Mouse (Mus musculus): ENCODE measurements around the gene Rnf216. TPM values are rescaled to one million over a fixed set of nuclear protein-coding genes. Genes with fewer than 3 reads are reported as not detected.

Gene Rnf216
- polyA plus RNA-seq (2015; fragmentation: Illumina TruSeq; extraction: RNeasy Lipid Tissue Mini Kit (QIAGEN cat#74804); ENCODE audit: insufficient read depth, low read depth, low replicate concordance) = 5.7 TPM

GRCm38 (mm10) chr5:143112281-143113246 lies at the start of gene Rnf216:
Rnf216 (minus strand) TSS chr5:143112994.

GRCm38 (mm10) chr5:143147481-143147880 lies 34.7 kb upstream of the Rnf216 start, which contains the start of gene Olfr718-ps1:
Olfr718-ps1 (minus strand) TSS chr5:143147581.

GRCm38 (mm10) chr5:142959576-142960556 lies 152.9 kb downstream of the Rnf216 start, which contains the start of gene Fscn1:
Fscn1 (plus strand) TSS chr5:142960343.

Other genes starting within 250 kb of the Rnf216 start
- 2.4 TPM for gene Fbxl18, start 217.6 kb downstream of the Rnf216 start, polyA plus RNA-seq (2015; fragmentation: Illumina TruSeq; extraction: RNeasy Lipid Tissue Mini Kit (QIAGEN cat#74804); ENCODE audit: insufficient read depth, low read depth, low replicate concordance)
- 335 TPM for gene Actb, start 206.2 kb downstream of the Rnf216 start, polyA plus RNA-seq (2015; fragmentation: Illumina TruSeq; extraction: RNeasy Lipid Tissue Mini Kit (QIAGEN cat#74804); ENCODE audit: insufficient read depth, low read depth, low replicate concordance)
- 6.2 TPM for gene Fscn1, start 152.7 kb downstream of the Rnf216 start, polyA plus RNA-seq (2015; fragmentation: Illumina TruSeq; extraction: RNeasy Lipid Tissue Mini Kit (QIAGEN cat#74804); ENCODE audit: insufficient read depth, low read depth, low replicate concordance)
- not detected for gene Olfr718-ps1, start 34.6 kb upstream of the Rnf216 start, polyA plus RNA-seq (2015; fragmentation: Illumina TruSeq; extraction: RNeasy Lipid Tissue Mini Kit (QIAGEN cat#74804); ENCODE audit: insufficient read depth, low read depth, low replicate concordance)
- gene Rbak, start 67.8 kb upstream of the Rnf216 start, polyA plus RNA-seq (2015; fragmentation: Illumina TruSeq; extraction: RNeasy Lipid Tissue Mini Kit (QIAGEN cat#74804); ENCODE audit: insufficient read depth, low read depth, low replicate concordance) = 3.6 TPM
- not detected for gene Spdye4b, start 68.0 kb upstream of the Rnf216 start, polyA plus RNA-seq (2015; fragmentation: Illumina TruSeq; extraction: RNeasy Lipid Tissue Mini Kit (QIAGEN cat#74804); ENCODE audit: insufficient read depth, low read depth, low replicate concordance)
- gene Spdye4a, start 113.9 kb upstream of the Rnf216 start, polyA plus RNA-seq (2015; fragmentation: Illumina TruSeq; extraction: RNeasy Lipid Tissue Mini Kit (QIAGEN cat#74804); ENCODE audit: insufficient read depth, low read depth, low replicate concordance) = not detected
- 5.0 TPM for gene Zfp12, start 122.2 kb upstream of the Rnf216 start, polyA plus RNA-seq (2015; fragmentation: Illumina TruSeq; extraction: RNeasy Lipid Tissue Mini Kit (QIAGEN cat#74804); ENCODE audit: insufficient read depth, low read depth, low replicate concordance)
- 0.94 TPM for gene Zfp316, start 157.0 kb upstream of the Rnf216 start, polyA plus RNA-seq (2015; fragmentation: Illumina TruSeq; extraction: RNeasy Lipid Tissue Mini Kit (QIAGEN cat#74804); ENCODE audit: insufficient read depth, low read depth, low replicate concordance)
- gene Zfp853, start 180.6 kb upstream of the Rnf216 start, polyA plus RNA-seq (2015; fragmentation: Illumina TruSeq; extraction: RNeasy Lipid Tissue Mini Kit (QIAGEN cat#74804); ENCODE audit: insufficient read depth, low read depth, low replicate concordance) = 0.28 TPM
- gene E130309D02Rik, start 202.4 kb upstream of the Rnf216 start, polyA plus RNA-seq (2015; fragmentation: Illumina TruSeq; extraction: RNeasy Lipid Tissue Mini Kit (QIAGEN cat#74804); ENCODE audit: insufficient read depth, low read depth, low replicate concordance) = 4.2 TPM
- 18.9 TPM for gene Zdhhc4, start 216.3 kb upstream of the Rnf216 start, polyA plus RNA-seq (2015; fragmentation: Illumina TruSeq; extraction: RNeasy Lipid Tissue Mini Kit (QIAGEN cat#74804); ENCODE audit: insufficient read depth, low read depth, low replicate concordance)
- gene Grid2ip, start 244.3 kb upstream of the Rnf216 start, polyA plus RNA-seq (2015; fragmentation: Illumina TruSeq; extraction: RNeasy Lipid Tissue Mini Kit (QIAGEN cat#74804); ENCODE audit: insufficient read depth, low read depth, low replicate concordance) = not detected

All from pancreas, adult 10 weeks (tissue).